11 mouse cellular contexts compared by ENCODE assay signal in the genomic region with DNA sequence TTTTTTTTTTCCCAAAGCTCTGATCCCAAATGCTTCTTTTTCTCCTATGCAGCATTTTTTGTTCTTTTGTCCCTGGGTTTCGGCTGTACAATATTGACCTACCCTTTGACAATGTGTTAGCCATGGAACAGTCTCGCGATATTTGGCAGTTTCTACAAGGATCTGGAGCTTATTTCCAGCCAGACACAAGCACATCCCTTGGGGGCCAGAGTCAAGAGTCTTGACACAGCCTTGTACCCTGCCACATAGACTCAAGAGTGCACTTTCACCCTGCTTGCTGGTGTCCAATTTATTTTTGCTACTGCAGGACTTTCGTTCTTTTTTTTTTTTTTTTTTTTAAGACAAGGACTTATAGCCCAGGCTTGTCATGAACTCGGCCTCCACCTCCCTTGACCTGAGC. TPM values are rescaled to one million over a fixed set of nuclear protein-coding genes. Genes with fewer than 3 reads are reported as not detected.
A peak's percentile ranks its signal among the peaks of the same experiment; 100 is the strongest.
DNase-seq lines count a peak whose midpoint lies in the region; ATAC-seq and TF ChIP-seq lines count a peak whose summit lies in the region.
"Had no signal": no experiment of that assay in that cellular context is flagged by ENCODE, and none has a peak within 500 bp of the region (broad histone marks: within the 10 kb centered on the region; RNA-seq: fewer than 3 reads in every experiment).

No protein-coding gene starts in this region.

- no peaks in the 10 kb centered on the region for H3K9me3 ChIP-seq in lung, embryonic 16.5 days (ENCODE audit: control insufficient read depth, low read length)
- H3K9me3 ChIP-seq in hindbrain, embryonic 16.5 days (ENCODE audit: control insufficient read depth, low read length): no peaks in the 10 kb centered on the region

- no peak overlapping the region; the same call in 1 of the 2 replicates for H3K4me3 ChIP-seq in lung, embryonic 16.5 days (ENCODE audit: low read length)
- no peak overlapping the region for H3K4me3 ChIP-seq in hindbrain, embryonic 16.5 days (ENCODE audit: low read length)
- H3K4me3 ChIP-seq in myocyte: peak overlapping the region; percentile 90

- peaks cover 15% of the 10 kb centered on the region for H3K4me1 ChIP-seq in lung, embryonic 16.5 days (replicated peaks; ENCODE audit: control insufficient read depth, insufficient read depth, low read length)
- H3K4me1 ChIP-seq in hindbrain, embryonic 16.5 days (ENCODE audit: control insufficient read depth, insufficient read depth, low read depth, low read length): peaks cover 14% of the 10 kb centered on the region

- whole genome bisulfite sequencing in lung, embryonic 16.5 days: 81% methylated on average over 5 of the region's 5 CpGs
- WGBS in hindbrain, embryonic 16.5 days: 90% methylated on average over 5 of the region's 5 CpGs

- no peaks in the 10 kb centered on the region for H3K27me3 ChIP-seq in lung, embryonic 16.5 days (ENCODE audit: control insufficient read depth, insufficient read depth, low read depth, low read length)
- H3K27me3 ChIP-seq in hindbrain, embryonic 16.5 days (replicated peaks; ENCODE audit: control insufficient read depth, insufficient read depth, low read length): no peaks in the 10 kb centered on the region
- H3K27me3 ChIP-seq in myocyte (ENCODE audit: control insufficient read depth, insufficient read depth, insufficient read length): no peaks in the 10 kb centered on the region

- peak overlapping the region; percentile 97; the same call in 1 of the 2 replicates for H3K9ac ChIP-seq in lung, embryonic 16.5 days (ENCODE audit: low read length)
- H3K9ac ChIP-seq in hindbrain, embryonic 16.5 days (ENCODE audit: low read depth, low read length): no peak overlapping the region

- TF ChIP-seq POLR2A in myocyte (IDR thresholded peaks at IDR 0.05; ENCODE audit: insufficient read length, low read depth): no peak

- no peak overlapping the region for H3K27ac ChIP-seq in lung, embryonic 16.5 days (ENCODE audit: low read length)
- no peak overlapping the region for H3K27ac ChIP-seq in hindbrain, embryonic 16.5 days (ENCODE audit: low read depth, low read length)

- no peak overlapping the region for H3ac ChIP-seq in myocyte (ENCODE audit: control insufficient read depth, insufficient read length)

- peak overlapping the region; percentile 79 for H3K4me2 ChIP-seq in lung, embryonic 16.5 days (ENCODE audit: low read depth, low read length)
- peak overlapping the region; percentile 54 for H3K4me2 ChIP-seq in hindbrain, embryonic 16.5 days (ENCODE audit: low read length)
- peak overlapping the region; percentile 88 for H3K4me2 ChIP-seq in myocyte (ENCODE audit: low read depth)

- H3K36me3 ChIP-seq in lung, embryonic 16.5 days (ENCODE audit: control insufficient read depth, insufficient read depth, low read length): peaks cover 16% of the 10 kb centered on the region
- peaks cover 15% of the 10 kb centered on the region; the same call in 1 of the 2 replicates for H3K36me3 ChIP-seq in hindbrain, embryonic 16.5 days (ENCODE audit: control insufficient read depth, insufficient read depth, low read length)
- peaks cover 18% of the 10 kb centered on the region for H3K36me3 ChIP-seq in myocyte (ENCODE audit: control insufficient read depth, insufficient read depth)

- DNase-seq in adrenal gland, postnatal 14 days: peak; percentile 51
- DNase-seq in adrenal gland, adult (ENCODE audit: inconsistent age in 2 of 2, low spot score in 1 of 2): no peak
- no peak for DNase-seq in lung, postnatal 36 days
- no peak for DNase-seq in retina, postnatal 1 day
- no peak for DNase-seq in thymus, postnatal 4 days
- DNase-seq: embryo, embryonic 11 days; heart, postnatal 14 days had no signal

- ATAC-seq in lung, embryonic 16.5 days (ENCODE audit: low read depth): no peak
- ATAC-seq in hindbrain, embryonic 16.5 days: no peak

- H3K79me2 ChIP-seq in myocyte (ENCODE audit: control insufficient read depth, insufficient read depth): peaks cover 8% of the 10 kb centered on the region

TF ChIP-seq in myocyte, 11 proteins besides CTCF, POLR2A, EP300 and RAD21:
- TF ChIP-seq SRF (IDR thresholded peaks at IDR 0.05; ENCODE audit: control insufficient read depth, insufficient read length, low read depth) (no peak), MAX (IDR thresholded peaks at IDR 0.05; ENCODE audit: low read depth) (no peak), MYOG (IDR thresholded peaks at IDR 0.05; ENCODE audit: control insufficient read depth in 1 of 3, insufficient read depth in 1 of 3, insufficient read length in 2 of 3, low read depth in 2 of 3) (no peak), USF1 (IDR thresholded peaks at IDR 0.05; ENCODE audit: low read depth) (no peak), REST (IDR thresholded peaks at IDR 0.05; ENCODE audit: insufficient read depth, insufficient read length) (no peak), TCF3 (IDR thresholded peaks at IDR 0.05; ENCODE audit: insufficient read length, low read depth) (no peak), E2F4 (IDR thresholded peaks at IDR 0.05; ENCODE audit: insufficient read depth) (no peak), TCF12 (IDR thresholded peaks at IDR 0.05; ENCODE audit: insufficient read depth, poor library complexity, severe bottlenecking) (no peak), CEBPB (IDR thresholded peaks at IDR 0.05; ENCODE audit: insufficient read depth, poor library complexity, severe bottlenecking) (no peak), MYOD1 (IDR thresholded peaks at IDR 0.05; ENCODE audit: control insufficient read depth in 1 of 3, insufficient read length in 2 of 3, low read depth in 2 of 3) (no peak), POLR2AphosphoS2 (IDR thresholded peaks at IDR 0.05; ENCODE audit: insufficient read length, low read depth) (no peak)

RNA-seq across cellular contexts. Expression of gene Fam219b, which starts 1.0 kb away (rescaled TPM):
- 17.5 and 19.1 TPM in 2 replicates for total RNA-seq in adrenal gland, postnatal 14 days (2021)
- 18.3 and 19.0 TPM in 2 replicates for polyA plus RNA-seq in lung, embryonic 16.5 days (2015; fragmentation: Nextera tagmentation; extraction: Ambion mirVana)
- 23.6 and 24.4 TPM in 2 replicates for polyA plus RNA-seq in hindbrain, embryonic 16.5 days (2015; fragmentation: Nextera tagmentation; extraction: Ambion mirVana)
- polyA plus RNA-seq in myocyte (2012; fragmentation: generic; extraction: Trizol): 14.4 TPM

RNA-seq across cellular contexts. Expression of gene Cox5a, which starts 15.3 kb away (rescaled TPM):
- 1,056 and 1,152 TPM in 2 replicates for total RNA-seq in adrenal gland, postnatal 14 days (2021)
- 448 and 496 TPM in 2 replicates for polyA plus RNA-seq in lung, embryonic 16.5 days (2015; fragmentation: Nextera tagmentation; extraction: Ambion mirVana)
- 890 and 1,047 TPM in 2 replicates for polyA plus RNA-seq in hindbrain, embryonic 16.5 days (2015; fragmentation: Nextera tagmentation; extraction: Ambion mirVana)
- 780 TPM for polyA plus RNA-seq in myocyte (2012; fragmentation: generic; extraction: Trizol)

RNA-seq across cellular contexts. Expression of gene Mpi, which starts 16.2 kb away (rescaled TPM):
- total RNA-seq in adrenal gland, postnatal 14 days (2021): 35.8 and 38.6 TPM in 2 replicates
- polyA plus RNA-seq in lung, embryonic 16.5 days (2015; fragmentation: Nextera tagmentation; extraction: Ambion mirVana): 38.6 and 40.9 TPM in 2 replicates
- polyA plus RNA-seq in hindbrain, embryonic 16.5 days (2015; fragmentation: Nextera tagmentation; extraction: Ambion mirVana): 75.3 and 80.5 TPM in 2 replicates
- 89.6 TPM for polyA plus RNA-seq in myocyte (2012; fragmentation: generic; extraction: Trizol)

RNA-seq across cellular contexts. Expression of gene Scamp2, which starts 24.4 kb away (rescaled TPM):
- 41.8 and 51.8 TPM in 2 replicates for total RNA-seq in adrenal gland, postnatal 14 days (2021)
- polyA plus RNA-seq in lung, embryonic 16.5 days (2015; fragmentation: Nextera tagmentation; extraction: Ambion mirVana): 66.9 and 70.3 TPM in 2 replicates
- 49.4 and 50.1 TPM in 2 replicates for polyA plus RNA-seq in hindbrain, embryonic 16.5 days (2015; fragmentation: Nextera tagmentation; extraction: Ambion mirVana)
- polyA plus RNA-seq in myocyte (2012; fragmentation: generic; extraction: Trizol): 38.3 TPM

RNA-seq across cellular contexts. Expression of gene Rpp25, which starts 32.5 kb away (rescaled TPM):
- total RNA-seq in adrenal gland, postnatal 14 days (2021): 2.2 and 2.7 TPM in 2 replicates
- 2.1 TPM in 2 replicates for polyA plus RNA-seq in lung, embryonic 16.5 days (2015; fragmentation: Nextera tagmentation; extraction: Ambion mirVana)
- polyA plus RNA-seq in hindbrain, embryonic 16.5 days (2015; fragmentation: Nextera tagmentation; extraction: Ambion mirVana): 21.0 and 21.4 TPM in 2 replicates
- 0.11 TPM for polyA plus RNA-seq in myocyte (2012; fragmentation: generic; extraction: Trizol)
- total RNA-seq: monocyte, adult 5-6 weeks had no signal
